Mouse (Mus musculus): ENCODE data around the gene Smurf2. TPM values are rescaled to one million over a fixed set of nuclear protein-coding genes. Genes with fewer than 3 reads are reported as not detected.

Gene Smurf2
- polyA plus RNA-seq, 1 experiment, result not detected

DNA sequence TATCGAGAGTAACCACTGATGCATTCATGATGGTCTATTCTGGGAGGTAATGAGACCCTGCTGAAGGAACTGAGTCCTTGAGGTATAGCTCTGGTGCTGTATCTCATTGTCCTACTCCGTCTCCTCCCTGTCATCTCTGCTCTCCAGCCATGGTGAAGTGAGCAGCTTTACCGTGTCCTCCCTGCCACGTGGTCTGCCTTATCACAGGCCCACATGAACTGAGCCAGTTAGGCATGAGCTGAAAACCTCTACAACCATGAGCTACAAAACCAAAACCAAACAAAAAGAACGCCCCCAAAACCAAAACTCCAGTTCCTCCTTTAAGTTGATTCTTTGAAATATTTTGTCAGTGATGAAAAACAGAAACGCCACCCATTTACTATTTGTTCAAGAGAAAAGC lies 47.9 kb downstream of the Smurf2 start:
- Histone ChIP-seq H3K4me3 (ENCODE audit: insufficient read depth, low read depth, low read length) (no peak overlapping the region), H3K4me1 (ENCODE audit: control insufficient read depth, insufficient read depth, low read length) (no peaks in the 10 kb centered on the region), H3K27ac (ENCODE audit: insufficient read depth, low read depth, low read length) (no peak overlapping the region)
- 94% methylated on average over 6 of the region's 6 CpGs for WGBS
- TF ChIP-seq CTCF (IDR thresholded peaks at IDR 0.05; ENCODE audit: insufficient read depth, low read depth, low read length), result no peak
- no peak for TF ChIP-seq POLR2A (IDR thresholded peaks at IDR 0.05; ENCODE audit: insufficient read depth, low read depth, low read length)

DNA sequence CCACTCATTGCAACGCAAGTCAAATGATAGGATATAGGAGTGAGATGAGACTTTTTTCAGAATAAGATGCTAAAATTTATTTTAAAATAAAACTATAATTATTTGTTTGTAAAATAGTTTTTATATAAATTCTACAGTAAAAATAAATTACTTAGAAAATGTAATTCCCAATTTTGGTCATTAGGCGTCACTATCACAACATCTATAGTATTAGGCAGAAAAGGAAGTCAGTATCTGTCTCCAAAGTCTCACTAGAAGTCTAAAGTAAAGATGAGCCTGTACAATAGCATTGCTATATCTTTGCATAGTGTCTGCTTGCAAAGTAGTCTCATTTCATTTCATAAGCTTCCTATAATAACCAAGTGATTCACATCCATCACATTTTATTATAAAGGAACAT lies 69.1 kb downstream of the Smurf2 start:
- H3K27ac ChIP-seq (ENCODE audit: insufficient read depth, low read depth, low read length), result no peak overlapping the region
- no peak overlapping the region for H3K4me3 ChIP-seq (ENCODE audit: insufficient read depth, low read depth, low read length)
- 55% methylated on average over 2 of the region's 2 CpGs for WGBS
- H3K4me1 ChIP-seq (ENCODE audit: control insufficient read depth, insufficient read depth, low read length), result no peaks in the 10 kb centered on the region
- TF ChIP-seq POLR2A (IDR thresholded peaks at IDR 0.05; ENCODE audit: insufficient read depth, low read depth, low read length) (no peak), CTCF (IDR thresholded peaks at IDR 0.05; ENCODE audit: insufficient read depth, low read depth, low read length) (no peak)

DNA sequence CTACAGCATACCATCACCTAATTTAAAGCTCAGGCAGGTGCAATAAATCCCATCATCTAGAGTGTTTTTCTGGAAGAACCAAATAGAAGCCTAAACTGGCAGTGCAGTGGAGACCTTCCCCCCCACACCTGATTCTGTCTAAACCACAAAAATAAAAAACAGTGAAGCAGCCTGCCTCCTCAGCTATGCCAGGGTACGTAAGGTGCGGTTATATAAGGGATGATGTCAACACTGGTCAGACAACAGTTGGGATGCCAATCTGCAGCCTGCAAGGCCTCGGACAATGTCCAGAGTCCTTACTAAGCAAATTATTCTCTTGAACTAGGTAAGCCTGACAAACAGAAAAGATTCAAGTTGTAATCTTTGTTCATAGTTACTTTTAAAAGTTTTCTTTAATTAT lies 78.5 kb downstream of the Smurf2 start:
- TF ChIP-seq CTCF (IDR thresholded peaks at IDR 0.05; ENCODE audit: insufficient read depth, low read depth, low read length), result no peak
- TF ChIP-seq POLR2A (IDR thresholded peaks at IDR 0.05; ENCODE audit: insufficient read depth, low read depth, low read length), result no peak
- Histone ChIP-seq H3K4me1 (ENCODE audit: control insufficient read depth, insufficient read depth, low read length) (no peaks in the 10 kb centered on the region), H3K4me3 (ENCODE audit: insufficient read depth, low read depth, low read length) (no peak overlapping the region), H3K27ac (ENCODE audit: insufficient read depth, low read depth, low read length) (no peak overlapping the region)
- 94% methylated on average over 3 of the region's 3 CpGs for WGBS

DNA sequence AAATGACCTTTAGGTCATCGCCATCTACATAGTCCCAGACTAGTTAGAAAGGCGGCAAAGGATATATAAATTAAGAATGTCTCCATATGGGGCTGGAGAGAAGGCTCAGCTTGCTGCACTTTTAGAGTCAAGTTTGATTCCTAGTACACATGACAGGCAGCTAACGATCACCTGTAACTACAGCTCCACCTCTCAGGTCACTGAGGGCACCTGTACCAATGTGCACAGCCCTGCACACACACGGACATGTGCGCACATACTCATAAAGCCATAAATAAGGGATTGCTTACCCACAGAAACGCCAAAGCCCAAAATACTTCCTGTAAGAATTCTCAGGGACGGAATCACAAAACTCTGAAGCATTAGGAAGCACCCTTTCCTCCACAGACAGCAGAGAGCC lies 92.4 kb downstream of the Smurf2 start:
- Histone ChIP-seq H3K27ac (ENCODE audit: insufficient read depth, low read depth, low read length) (no peak overlapping the region), H3K4me1 (ENCODE audit: control insufficient read depth, insufficient read depth, low read length) (no peaks in the 10 kb centered on the region), H3K4me3 (ENCODE audit: insufficient read depth, low read depth, low read length) (no peak overlapping the region)
- TF ChIP-seq CTCF (IDR thresholded peaks at IDR 0.05; ENCODE audit: insufficient read depth, low read depth, low read length) (no peak), POLR2A (IDR thresholded peaks at IDR 0.05; ENCODE audit: insufficient read depth, low read depth, low read length) (no peak)
- WGBS, result 97% methylated on average over 7 of the region's 7 CpGs

DNA sequence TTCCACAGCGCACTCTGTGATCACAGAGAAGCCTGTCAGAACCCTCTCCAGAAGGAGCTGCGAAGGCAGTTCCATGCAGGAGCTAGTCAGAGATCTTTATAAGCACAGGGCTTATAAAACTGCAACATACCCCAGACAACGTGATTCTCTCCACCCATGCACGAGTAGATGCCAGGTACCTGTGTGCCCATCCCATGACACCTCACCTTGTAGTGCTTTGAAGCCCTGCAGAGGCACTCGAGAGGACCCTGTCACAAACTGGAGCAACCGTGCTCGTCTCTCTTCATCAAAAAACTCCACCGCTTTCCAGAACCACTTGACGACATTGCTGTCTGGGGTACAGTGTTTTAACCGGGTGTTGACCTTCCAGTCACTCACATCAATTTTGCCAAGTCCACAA lies 96.1 kb downstream of the Smurf2 start:
- WGBS, result 93% methylated on average over 10 of the region's 10 CpGs
- no peak overlapping the region for H3K27ac ChIP-seq (ENCODE audit: insufficient read depth, low read depth, low read length)

DNA sequence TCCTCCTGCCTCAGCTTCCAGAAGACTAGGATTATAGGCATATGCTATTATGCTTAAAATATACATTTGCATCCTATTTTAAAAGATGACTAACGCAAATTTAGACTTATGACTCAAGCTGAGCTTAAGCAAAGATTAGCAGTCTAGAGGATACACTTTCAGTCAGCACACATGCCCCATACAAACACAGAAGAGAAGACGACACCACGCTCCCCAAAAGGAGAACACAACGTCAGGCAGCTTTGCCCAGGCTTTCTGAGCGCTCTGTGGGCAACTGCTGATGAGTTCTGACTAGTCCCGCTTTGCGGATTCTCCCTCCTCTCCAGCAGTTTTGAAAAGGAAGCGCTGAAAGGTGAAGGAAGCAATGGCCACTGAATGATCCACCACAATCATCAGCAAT lies 96.8 kb downstream of the Smurf2 start:
- 83% methylated on average over 8 of the region's 8 CpGs for WGBS
- H3K27ac ChIP-seq (ENCODE audit: insufficient read depth, low read depth, low read length), result no peak overlapping the region

More for the DNA sequence above, 96.1 kb downstream of the Smurf2 start:
- TF ChIP-seq CTCF (IDR thresholded peaks at IDR 0.05; ENCODE audit: insufficient read depth, low read depth, low read length) (no peak), POLR2A (IDR thresholded peaks at IDR 0.05; ENCODE audit: insufficient read depth, low read depth, low read length) (no peak)
- Histone ChIP-seq H3K4me1 (ENCODE audit: control insufficient read depth, insufficient read depth, low read length) (peaks cover 9% of the 10 kb centered on the region), H3K4me3 (ENCODE audit: insufficient read depth, low read depth, low read length) (no peak overlapping the region)

DNA sequence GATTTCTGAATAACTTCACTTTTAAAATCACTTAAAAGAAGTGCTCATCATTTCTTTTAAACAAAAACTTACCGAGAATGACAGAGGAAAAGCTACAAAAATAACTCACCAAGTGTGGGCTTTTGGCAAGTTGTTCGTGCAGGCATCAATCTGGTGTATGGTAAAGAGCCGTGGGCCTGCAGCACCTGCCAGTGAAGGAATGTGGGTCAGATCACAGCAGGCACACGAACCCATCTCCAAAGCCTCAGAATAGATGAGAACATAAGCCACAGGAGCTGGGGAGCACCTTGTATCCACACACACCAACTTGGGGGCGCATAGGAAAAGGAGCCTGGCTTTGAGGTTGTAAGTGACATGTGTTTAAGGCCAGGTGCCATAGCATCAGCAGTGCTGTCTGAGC lies 97.6 kb downstream of the Smurf2 start:
- WGBS, result 62% methylated on average over 5 of the region's 5 CpGs
- H3K27ac ChIP-seq (ENCODE audit: insufficient read depth, low read depth, low read length), result no peak overlapping the region
- TF ChIP-seq POLR2A (IDR thresholded peaks at IDR 0.05; ENCODE audit: insufficient read depth, low read depth, low read length) (no peak), CTCF (IDR thresholded peaks at IDR 0.05; ENCODE audit: insufficient read depth, low read depth, low read length) (no peak)
- no peak overlapping the region for H3K4me3 ChIP-seq (ENCODE audit: insufficient read depth, low read depth, low read length)
- H3K4me1 ChIP-seq (ENCODE audit: control insufficient read depth, insufficient read depth, low read length), result peaks cover 13% of the 10 kb centered on the region

More for the DNA sequence above, 96.8 kb downstream of the Smurf2 start:
- TF ChIP-seq CTCF (IDR thresholded peaks at IDR 0.05; ENCODE audit: insufficient read depth, low read depth, low read length) (no peak), POLR2A (IDR thresholded peaks at IDR 0.05; ENCODE audit: insufficient read depth, low read depth, low read length) (no peak)
- no peak overlapping the region for H3K4me3 ChIP-seq (ENCODE audit: insufficient read depth, low read depth, low read length)
- peaks cover 9% of the 10 kb centered on the region for H3K4me1 ChIP-seq (ENCODE audit: control insufficient read depth, insufficient read depth, low read length)

DNA sequence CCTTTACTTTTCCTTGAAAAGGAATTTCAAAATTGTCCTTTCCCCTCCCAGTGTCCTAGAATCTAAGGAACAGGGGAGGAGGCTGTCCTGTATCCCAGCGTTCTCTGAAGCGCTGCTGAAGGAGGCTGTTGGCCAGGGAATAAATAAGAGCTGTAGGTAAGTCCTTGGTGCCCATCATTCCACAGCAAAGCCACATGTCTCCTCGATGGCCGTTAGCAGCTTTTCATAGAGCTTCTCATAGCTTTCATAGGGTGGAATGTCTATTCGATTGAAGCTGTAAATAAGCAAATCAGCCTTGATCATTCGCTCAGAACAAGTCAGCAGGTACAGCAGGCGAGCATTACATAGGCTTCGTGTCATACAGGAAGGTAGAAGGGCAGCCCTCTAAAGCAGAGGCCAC lies 98.0 kb downstream of the Smurf2 start:
- Histone ChIP-seq H3K4me3 (ENCODE audit: insufficient read depth, low read depth, low read length) (no peak overlapping the region), H3K4me1 (ENCODE audit: control insufficient read depth, insufficient read depth, low read length) (peaks cover 13% of the 10 kb centered on the region), H3K27ac (ENCODE audit: insufficient read depth, low read depth, low read length) (no peak overlapping the region)
- no peak for TF ChIP-seq POLR2A (IDR thresholded peaks at IDR 0.05; ENCODE audit: insufficient read depth, low read depth, low read length)
- TF ChIP-seq CTCF (IDR thresholded peaks at IDR 0.05; ENCODE audit: insufficient read depth, low read depth, low read length), result no peak
- 84% methylated on average over 8 of the region's 8 CpGs for WGBS

DNA sequence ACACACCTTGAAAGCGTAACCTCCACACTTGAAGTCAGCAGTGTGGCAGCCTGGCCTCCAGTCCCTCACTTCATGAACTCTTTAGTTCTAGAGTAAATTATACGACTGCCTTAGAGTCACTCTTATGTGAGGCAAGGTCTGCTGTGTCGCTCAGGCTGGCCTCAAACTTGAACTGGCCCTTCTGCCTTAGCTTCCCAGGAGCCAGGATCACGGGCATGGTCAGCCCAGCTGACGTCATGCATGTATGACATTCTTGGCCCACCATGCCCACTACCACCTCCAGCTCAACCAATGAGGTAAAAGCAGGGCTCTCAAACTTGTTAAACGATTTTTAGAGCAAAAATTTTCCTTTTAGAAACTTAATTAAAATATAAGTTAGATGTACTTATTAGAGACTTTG lies 99.1 kb downstream of the Smurf2 start:
- TF ChIP-seq CTCF (IDR thresholded peaks at IDR 0.05; ENCODE audit: insufficient read depth, low read depth, low read length) (no peak), POLR2A (IDR thresholded peaks at IDR 0.05; ENCODE audit: insufficient read depth, low read depth, low read length) (no peak)
- Histone ChIP-seq H3K4me1 (ENCODE audit: control insufficient read depth, insufficient read depth, low read length) (peaks cover 14% of the 10 kb centered on the region), H3K27ac (ENCODE audit: insufficient read depth, low read depth, low read length) (no peak overlapping the region), H3K4me3 (ENCODE audit: insufficient read depth, low read depth, low read length) (no peak overlapping the region)
- 87% methylated on average over 6 of the region's 6 CpGs for WGBS

DNA sequence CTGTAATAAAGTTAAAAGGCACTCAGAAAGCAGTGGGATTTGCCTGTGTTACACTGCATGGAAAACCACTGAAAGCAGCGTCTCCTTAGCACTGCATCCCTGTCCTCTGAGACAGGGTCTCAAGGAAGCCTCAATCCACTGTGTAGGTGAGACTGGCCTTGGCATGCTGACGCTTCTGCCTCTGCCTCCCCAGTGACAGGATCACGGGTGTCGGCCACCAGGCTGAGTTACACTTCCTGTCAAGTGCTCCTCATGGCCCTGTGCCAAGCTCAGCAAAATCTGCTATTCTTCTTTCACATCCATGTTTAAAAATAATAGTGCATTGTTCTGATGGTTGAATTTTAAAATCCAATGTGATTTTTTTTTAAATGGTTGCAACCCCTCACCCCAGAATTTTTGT lies 99.5 kb downstream of the Smurf2 start:
- no peak overlapping the region for H3K27ac ChIP-seq (ENCODE audit: insufficient read depth, low read depth, low read length)
- peaks cover 16% of the 10 kb centered on the region for H3K4me1 ChIP-seq (ENCODE audit: control insufficient read depth, insufficient read depth, low read length)
- no peak for TF ChIP-seq POLR2A (IDR thresholded peaks at IDR 0.05; ENCODE audit: insufficient read depth, low read depth, low read length)
- no peak for TF ChIP-seq CTCF (IDR thresholded peaks at IDR 0.05; ENCODE audit: insufficient read depth, low read depth, low read length)

More for the DNA sequence above, 99.5 kb downstream of the Smurf2 start:
- WGBS, result 46% methylated on average over 4 of the region's 4 CpGs
- no peak overlapping the region for H3K4me3 ChIP-seq (ENCODE audit: insufficient read depth, low read depth, low read length)
